Mouse (Mus musculus) lung, postnatal 0 days (tissue): ENCODE results near the gene Fgf4.

Source experiments
- CTCF ChIP-seq: IDR thresholded peaks from 2 replicates; pipeline ENCODE4 v1.5.1; 2016; ENCODE audit warnings: antibody characterized with exemption, mild to moderate bottlenecking
- EP300 ChIP-seq: IDR thresholded peaks from 2 replicates; pipeline ENCODE4 v1.6.1; 2016; ENCODE audit warnings: antibody characterized with exemption, mild to moderate bottlenecking, control low read depth

DNA sequence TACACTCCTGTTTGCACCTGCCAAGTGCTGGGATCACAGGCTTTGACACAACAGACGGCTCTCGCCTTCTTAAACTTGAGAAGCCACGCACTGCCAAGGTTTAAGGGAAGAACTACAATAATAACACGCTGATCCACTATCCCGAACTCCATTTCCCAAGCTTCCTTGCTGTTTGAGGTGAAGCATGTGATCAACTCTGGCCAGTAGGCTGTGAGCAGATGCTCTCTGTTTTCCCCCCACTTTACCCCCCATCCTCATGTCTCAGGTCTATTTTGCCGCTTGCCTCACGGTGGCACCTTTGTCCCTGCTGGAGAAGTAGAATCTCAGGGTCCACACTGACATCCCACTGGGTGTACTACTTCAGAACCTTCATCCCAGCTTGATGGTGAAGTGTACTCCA lies 61.5 kb downstream of the Fgf4 start:
- TF ChIP-seq EP300 = no peak
- no peak for TF ChIP-seq CTCF
